Mouse (Mus musculus) kidney, adult 11 months (tissue): Measurements from ENCODE around the gene Usp46.

ENCODE experiments used
- DNase-seq: peaks from one replicate; pipeline ENCODE4 v3.0.0; 2022

Usp46 gene

DNA sequence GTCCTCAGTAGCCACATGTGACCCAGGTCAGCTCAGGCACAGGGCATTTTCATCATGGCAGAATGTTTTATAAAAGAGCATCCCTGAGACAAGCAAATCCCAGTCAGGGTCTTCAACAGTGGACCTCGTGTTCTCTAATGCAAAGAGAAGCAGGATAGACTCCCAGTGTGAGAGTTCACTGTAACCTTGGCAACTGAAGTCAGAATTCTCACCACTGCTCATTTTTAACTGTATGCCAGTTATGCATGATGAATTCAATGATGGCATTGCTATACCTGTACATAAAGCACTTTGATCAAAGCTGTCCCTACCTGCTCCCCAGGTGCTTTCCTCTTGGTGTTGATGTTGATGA, 116.6 kb downstream of the Usp46 start:
- no peak for DNase-seq

GRCm38 (mm10) chr5:73950809-73951648, 117.2 kb downstream of the Usp46 start:
- DNase-seq, result peak; percentile 5
